Mouse (Mus musculus): ENCODE data around the gene Cdk5rap1.

DNA sequence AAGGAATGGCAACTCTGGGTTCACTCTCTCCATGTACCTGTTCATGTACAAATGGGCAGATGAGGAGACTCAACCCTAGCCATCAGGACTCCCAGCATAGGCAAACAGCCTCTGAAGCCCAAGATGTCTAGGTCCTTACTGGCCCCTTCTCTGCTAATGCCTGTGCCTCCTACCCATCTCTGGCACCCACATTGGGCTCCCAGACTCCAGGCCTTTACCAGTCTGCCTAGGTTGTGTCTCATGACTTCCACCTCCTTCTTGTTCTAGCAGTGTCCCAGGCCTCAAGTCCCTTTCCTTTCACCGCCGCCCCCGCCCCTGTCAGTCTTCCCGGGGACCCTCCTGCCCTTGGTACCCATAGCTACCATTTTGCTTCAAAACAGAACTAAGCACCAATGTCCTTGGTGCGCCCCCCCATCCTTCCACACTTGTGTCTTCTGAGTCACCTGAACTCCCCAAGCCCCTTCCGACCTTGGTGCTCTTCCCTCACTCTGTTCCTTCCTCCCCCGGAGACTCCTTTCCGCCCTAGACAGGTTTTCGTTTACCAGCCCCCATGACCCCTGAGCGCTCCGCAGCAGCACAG is 34.3 kb upstream of the Cdk5rap1 start:
- TF ChIP-seq CTCF (IDR thresholded peaks at IDR 0.05; ENCODE audit: control insufficient read depth, insufficient read depth, insufficient read length) (no peak), MYOD1 (IDR thresholded peaks at IDR 0.05; ENCODE audit: control insufficient read depth, insufficient read length, low read depth) (no peak), MAX (IDR thresholded peaks at IDR 0.05) (no peak), USF1 (IDR thresholded peaks at IDR 0.05; ENCODE audit: low read depth) (no peak), MYOG (IDR thresholded peaks at IDR 0.05; ENCODE audit: control insufficient read depth, extremely low read depth, insufficient read length) (no peak)

All from C2C12 (cell line).